Mouse (Mus musculus): ENCODE results near the gene Smarca4.
"Not testable (repeated sequence)": the region's sequence is repeated elsewhere in the genome, so short reads cannot be mapped to it uniquely, and the experiment has no call there.

Smarca4 gene

GRCm38 (mm10) chr9:21653253-21653652 is 37.3 kb downstream of the Smarca4 start:
- DNase-seq (ENCODE audit: low read depth, low spot score): no peak

- DNase-seq (ENCODE audit: low read depth, low spot score): no peak
These were observed 46.1 kb downstream of the Smarca4 start for GRCm38 (mm10) chr9:21662034-21662433.

- DNase-seq (ENCODE audit: low read depth, low spot score): no peak
These were observed 53.0 kb downstream of the Smarca4 start for GRCm38 (mm10) chr9:21668946-21669345.

GRCm38 (mm10) chr9:21670354-21670753 is 54.4 kb downstream of the Smarca4 start:
- DNase-seq (ENCODE audit: low read depth, low spot score): no peak

GRCm38 (mm10) chr9:21671753-21672152 is 55.8 kb downstream of the Smarca4 start:
- DNase-seq (ENCODE audit: low read depth, low spot score): no peak

GRCm38 (mm10) chr9:21677706-21678105 is 61.7 kb downstream of the Smarca4 start:
- no peak for DNase-seq (ENCODE audit: low read depth, low spot score)

GRCm38 (mm10) chr9:21680448-21680847 is 64.5 kb downstream of the Smarca4 start:
- no peak for DNase-seq (ENCODE audit: low read depth, low spot score)

GRCm38 (mm10) chr9:21682827-21683226 is 66.9 kb downstream of the Smarca4 start:
- DNase-seq (ENCODE audit: low read depth, low spot score): no peak

GRCm38 (mm10) chr9:21683897-21684296 is 67.9 kb downstream of the Smarca4 start:
- no peak for DNase-seq (ENCODE audit: low read depth, low spot score)

- no peak for DNase-seq (ENCODE audit: low read depth, low spot score)
These were observed 72.6 kb downstream of the Smarca4 start for GRCm38 (mm10) chr9:21688554-21688953.

GRCm38 (mm10) chr9:21690031-21690430 is 74.1 kb downstream of the Smarca4 start:
- DNase-seq (ENCODE audit: low read depth, low spot score): no peak

- peak; percentile 43 for DNase-seq (ENCODE audit: low read depth, low spot score)
These were observed 75.9 kb downstream of the Smarca4 start for GRCm38 (mm10) chr9:21691862-21692261.

- DNase-seq (ENCODE audit: low read depth, low spot score): no peak
These were observed 76.5 kb downstream of the Smarca4 start for GRCm38 (mm10) chr9:21692491-21692890.

- no peak for DNase-seq (ENCODE audit: low read depth, low spot score)
These were observed 78.1 kb downstream of the Smarca4 start for GRCm38 (mm10) chr9:21694071-21694470.

- DNase-seq (ENCODE audit: low read depth, low spot score): no peak
These were observed 79.3 kb downstream of the Smarca4 start for GRCm38 (mm10) chr9:21695229-21695792.

- no peak for DNase-seq (ENCODE audit: low read depth, low spot score)
These were observed 81.2 kb downstream of the Smarca4 start for GRCm38 (mm10) chr9:21697121-21697520.

GRCm38 (mm10) chr9:21699280-21699679 is 83.3 kb downstream of the Smarca4 start:
- DNase-seq (ENCODE audit: low read depth, low spot score): not testable (repeated sequence)

GRCm38 (mm10) chr9:21701091-21701490 is 85.1 kb downstream of the Smarca4 start:
- no peak for DNase-seq (ENCODE audit: low read depth, low spot score)

- no peak for DNase-seq (ENCODE audit: low read depth, low spot score)
These were observed 87.5 kb downstream of the Smarca4 start for GRCm38 (mm10) chr9:21703494-21703893.

- no peak for DNase-seq (ENCODE audit: low read depth, low spot score)
These were observed 90.1 kb downstream of the Smarca4 start for GRCm38 (mm10) chr9:21706085-21706484.

GRCm38 (mm10) chr9:21706586-21707265 is 90.8 kb downstream of the Smarca4 start:
- no peak for DNase-seq (ENCODE audit: low read depth, low spot score)

- no peak for DNase-seq (ENCODE audit: low read depth, low spot score)
These were observed 93.4 kb downstream of the Smarca4 start for GRCm38 (mm10) chr9:21709340-21709739.

- no peak for DNase-seq (ENCODE audit: low read depth, low spot score)
These were observed 99.3 kb downstream of the Smarca4 start for GRCm38 (mm10) chr9:21715298-21715697.
